Mouse (Mus musculus) testis, postnatal 10 days (tissue): ENCODE results near the gene Ranbp3l.
"Not testable (repeated sequence)": the region's sequence is repeated elsewhere in the genome, so short reads cannot be mapped to it uniquely, and the experiment has no call there.

Source experiments
- DNase-seq: peaks from one replicate; pipeline ENCODE4 v3.0.0; 2021; ENCODE audit warnings: low spot score

The Ranbp3l gene

DNA sequence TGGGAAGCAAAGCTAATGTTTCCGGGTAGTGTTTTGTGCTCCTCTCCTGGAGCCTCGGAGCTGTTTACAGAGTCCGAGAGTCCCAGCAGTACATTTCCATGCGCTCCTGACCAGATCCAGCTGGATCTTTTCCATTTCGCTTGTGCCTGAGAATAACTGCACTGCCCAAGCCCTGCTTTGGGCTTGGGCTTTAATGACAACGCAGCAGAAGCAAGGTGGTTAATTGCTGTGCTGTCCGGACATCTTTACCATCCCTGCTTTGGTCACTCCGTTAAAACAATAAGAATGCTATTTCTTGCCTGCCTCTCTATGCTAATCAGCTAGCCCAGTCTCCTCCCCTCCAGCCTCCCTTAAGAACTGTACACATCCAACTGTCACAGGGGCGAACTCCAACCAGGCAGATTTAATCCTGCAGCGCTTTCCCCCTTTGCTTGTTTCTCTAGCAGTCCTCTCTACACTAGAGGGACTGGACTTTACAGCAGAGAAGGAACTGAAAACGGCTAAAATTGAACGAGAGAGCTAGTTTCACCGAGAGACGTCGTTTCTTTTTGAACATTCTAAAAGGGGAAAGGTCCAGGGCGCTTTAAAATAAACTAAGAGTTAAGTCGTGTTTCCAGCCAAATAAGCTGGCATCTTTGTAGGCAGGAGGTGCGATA is at the start of gene Ranbp3l:
TSS of gene Ranbp3l (plus strand) at position 377 of the 656 bp plus-strand sequence.
- DNase-seq: no peak

DNA sequence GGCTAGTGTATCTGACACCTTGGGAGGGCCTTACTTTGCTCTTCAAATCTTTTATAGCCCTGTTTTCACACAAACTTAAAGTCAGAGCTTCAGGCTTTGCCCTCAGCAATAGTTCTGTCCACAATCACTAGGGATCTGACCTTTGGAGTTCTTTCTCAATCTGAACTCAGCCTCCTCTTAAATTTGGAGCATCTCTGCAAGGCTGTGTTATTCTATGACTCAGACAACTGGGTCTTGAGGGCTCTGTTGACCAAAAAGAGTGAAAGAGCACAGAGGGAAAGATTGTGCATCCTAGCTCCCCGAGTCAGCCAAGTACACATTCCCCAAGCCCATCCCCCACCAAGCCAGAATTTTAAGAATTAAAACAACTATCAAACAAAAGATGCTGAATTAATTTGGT is 37.7 kb upstream of the Ranbp3l start:
- DNase-seq: no peak

DNA sequence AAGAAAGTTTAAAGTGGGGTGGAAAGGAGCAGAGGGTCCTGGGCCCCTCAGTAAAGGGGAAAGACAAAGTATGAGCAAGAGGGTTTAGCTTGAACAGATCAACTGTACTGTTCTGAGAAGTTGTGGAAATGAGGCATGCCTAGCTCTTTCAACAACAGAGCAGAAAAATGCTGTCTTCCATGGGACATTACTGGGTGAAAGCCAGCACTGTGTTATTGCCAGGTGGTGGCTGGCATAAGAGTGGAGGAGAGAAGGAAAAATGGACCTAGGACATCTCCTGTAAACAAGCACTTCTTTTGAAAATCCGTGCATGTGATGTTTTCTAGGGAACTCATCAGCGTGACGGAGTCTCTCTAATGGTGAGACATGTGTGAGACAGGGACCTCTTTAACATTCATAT is 30.8 kb upstream of the Ranbp3l start:
- DNase-seq: no peak

DNA sequence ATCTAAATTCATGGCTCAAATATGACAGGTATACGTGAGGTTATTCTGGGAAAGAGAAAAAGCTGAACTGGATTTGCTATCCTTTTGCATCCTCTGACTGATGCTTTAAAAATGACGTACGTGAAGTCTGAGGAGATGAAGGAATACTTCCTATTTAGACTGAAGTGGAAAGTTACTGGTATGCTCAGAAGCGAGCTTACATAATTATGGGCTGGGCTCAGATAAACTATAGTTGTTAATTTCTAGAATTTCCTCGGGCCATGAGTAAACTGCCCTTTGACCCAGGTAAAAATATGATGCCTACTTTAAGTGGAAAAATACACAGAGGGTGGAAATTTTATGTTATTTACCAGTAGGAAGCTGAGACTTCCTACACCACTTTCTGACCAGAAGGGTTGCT is 26.9 kb upstream of the Ranbp3l start:
- DNase-seq: no peak

DNA sequence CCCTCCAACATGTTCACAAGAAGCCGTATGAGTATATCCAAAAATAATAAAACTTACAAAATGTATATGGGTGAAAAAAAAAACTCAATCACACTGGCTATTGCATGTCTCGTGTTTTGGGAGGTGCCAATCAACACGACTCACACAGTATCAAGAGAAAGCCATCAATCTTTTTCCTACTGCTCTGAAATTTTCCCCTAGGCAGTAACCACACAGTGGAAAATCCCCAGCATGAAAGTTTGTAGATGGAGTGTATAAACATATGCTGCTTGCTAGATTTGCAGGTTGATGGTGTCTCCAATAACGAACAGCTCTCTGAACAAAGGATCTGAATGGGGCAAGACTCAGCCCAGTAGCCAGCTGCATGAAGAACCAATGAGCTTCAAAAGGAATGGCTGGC is 16.9 kb upstream of the Ranbp3l start:
- DNase-seq: no peak

DNA sequence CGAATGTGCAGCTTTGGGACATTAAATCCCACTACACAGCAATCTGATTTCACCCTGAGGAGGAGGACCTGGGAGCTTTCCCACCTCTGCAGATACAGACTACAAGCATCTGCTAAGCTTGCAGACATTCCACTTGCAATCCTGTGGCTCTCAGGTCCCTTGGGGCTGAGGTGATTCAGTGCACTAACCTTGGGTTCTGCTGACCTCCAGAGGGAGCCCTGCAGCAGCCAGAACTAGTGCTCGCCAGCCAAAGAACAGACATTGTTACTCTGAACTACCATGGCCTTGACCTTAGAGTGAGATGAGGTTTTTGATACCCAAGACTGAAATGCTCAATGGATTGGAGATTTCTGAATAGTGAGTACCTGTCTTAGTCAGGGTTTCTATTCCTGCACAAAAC is 4.4 kb upstream of the Ranbp3l start:
- DNase-seq: no peak

DNA sequence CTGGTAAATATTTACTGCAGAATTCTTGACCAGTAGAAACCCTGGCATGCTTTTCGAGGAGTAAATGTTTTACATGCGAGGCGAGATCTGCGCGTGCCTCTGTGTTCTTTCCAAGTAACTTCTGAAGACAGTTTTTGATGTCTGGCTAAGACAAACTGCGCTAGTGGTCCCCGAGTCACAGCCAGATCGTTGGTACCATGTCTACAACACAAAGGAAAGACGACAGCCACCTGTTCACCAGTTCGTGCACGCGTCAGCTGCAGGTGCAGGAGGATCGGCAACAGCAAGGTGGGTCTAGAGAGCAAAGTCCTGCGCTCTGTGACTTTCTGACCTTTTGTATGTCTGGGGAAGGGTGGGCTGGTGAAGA is 463 bp downstream of the Ranbp3l start:
- DNase-seq: no peak

DNA sequence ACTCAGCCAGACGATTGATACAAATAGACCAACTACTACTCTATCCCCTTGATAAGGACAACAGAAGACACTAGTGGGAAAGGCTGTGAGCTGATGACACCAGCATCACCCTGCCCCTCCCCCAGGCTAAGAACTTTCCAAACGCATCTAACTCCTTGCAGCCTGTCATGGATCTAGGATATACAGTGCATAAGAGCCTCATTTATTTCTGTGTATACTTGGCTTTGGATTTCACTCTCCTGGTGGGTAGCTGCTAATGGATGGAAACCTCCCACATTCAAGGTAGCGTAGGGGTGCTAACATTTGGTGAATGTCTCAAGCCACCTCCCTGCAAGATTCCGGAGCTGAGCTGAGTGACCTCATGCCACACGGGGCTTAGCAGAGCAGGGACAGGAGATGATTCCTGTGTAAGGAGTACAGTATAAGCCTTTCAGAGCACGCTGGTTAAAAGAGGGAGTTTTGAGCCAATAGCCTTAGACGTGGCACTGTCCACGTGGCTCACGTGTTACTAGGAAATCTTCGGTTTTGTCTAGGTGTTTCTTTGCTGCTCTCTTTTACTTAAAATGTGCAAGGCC is 1.4 kb downstream of the Ranbp3l start:
- DNase-seq: no peak

DNA sequence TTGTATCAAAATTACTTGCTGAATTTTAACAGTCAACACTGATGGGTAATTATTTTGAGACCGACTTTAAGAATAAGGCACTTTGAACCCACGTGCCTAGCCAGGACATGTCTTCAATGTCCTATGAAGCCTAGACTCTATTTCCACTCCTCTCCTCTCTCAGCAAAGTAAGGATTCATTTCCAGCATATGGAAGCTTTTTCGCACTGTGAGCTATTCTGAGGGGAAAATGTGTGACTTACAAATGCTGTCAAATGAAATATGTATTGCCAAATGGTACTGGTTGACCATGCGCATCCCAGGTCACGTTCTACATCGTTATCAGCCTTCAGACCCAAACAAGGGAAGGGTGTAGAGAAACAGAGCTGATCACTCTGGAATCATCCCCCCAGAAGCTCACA is 23.5 kb downstream of the Ranbp3l start:
- no peak for DNase-seq

DNA sequence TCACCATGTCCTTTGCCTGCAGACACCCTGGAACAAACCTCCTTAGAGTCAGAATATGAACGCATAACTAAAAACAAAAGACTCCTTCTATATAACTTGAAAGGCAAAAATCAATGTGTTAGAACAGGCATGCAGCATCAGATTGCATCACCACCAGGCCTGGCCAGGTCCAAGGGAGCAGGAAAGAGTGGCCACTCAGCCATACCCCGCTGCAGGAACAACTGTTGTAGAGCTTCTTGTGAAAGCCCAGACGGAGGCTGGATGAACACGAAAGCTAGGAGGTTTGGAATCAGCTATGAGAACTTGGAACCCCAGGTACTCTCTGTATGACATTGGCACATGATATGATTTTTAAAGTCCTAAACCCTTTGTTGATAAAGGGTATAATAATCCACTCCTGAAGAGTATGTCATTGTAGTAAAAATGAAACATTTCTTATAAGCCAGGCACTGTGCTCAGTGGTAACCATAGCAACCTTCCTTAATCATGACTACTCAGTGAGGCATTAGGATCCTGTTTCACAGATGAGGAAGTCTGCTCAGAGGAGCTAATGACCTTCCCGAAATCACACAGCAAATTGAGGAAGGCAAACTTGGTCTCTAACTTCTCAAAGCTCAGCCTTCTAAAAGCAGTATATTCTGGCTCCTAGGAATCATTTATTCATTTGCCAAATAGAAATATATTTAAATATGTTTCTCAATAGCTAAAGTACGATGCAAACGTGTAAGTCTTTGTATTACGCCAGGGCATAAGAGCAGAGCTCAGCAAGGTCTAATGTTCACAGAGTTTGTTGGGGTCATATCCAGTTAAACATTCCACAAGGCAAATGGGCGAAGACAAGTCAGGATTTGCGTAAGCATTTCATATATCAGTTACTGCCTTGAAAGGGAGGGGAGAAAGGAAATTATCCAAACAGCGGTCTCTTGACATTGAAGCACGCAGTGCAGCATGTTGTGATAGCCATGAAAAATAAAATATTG is 24.4 kb downstream of the Ranbp3l start:
- DNase-seq: no peak

DNA sequence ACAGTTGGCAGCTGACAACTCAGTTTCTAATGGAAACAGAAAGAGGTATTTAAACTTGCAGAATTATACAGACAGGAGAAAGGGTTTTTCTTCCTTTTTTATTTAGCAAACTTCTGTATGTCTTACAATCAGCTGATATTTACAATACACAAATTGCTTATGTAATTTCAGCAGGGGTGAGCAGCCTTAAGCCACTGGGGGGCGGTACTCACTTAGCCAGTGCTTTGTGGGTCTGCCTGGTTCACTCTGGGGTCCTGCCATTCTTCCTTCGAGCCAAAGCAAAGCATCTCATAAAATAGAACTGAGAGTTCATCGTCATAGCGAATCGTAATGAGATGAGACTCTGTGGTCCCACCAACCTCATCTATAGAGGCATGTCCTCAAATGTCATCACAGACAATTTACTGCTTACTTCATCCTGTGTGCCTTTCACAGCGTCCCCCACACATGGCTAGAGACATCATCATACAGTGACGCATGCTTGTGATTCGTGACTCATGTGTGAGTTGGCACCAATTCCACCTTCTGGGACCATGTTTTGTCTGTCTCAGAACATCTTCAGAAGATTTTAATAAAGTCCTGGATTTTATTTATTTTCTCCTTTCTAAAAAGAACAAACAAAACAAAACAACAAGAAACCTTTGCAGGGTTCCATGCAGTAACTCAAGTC is 27.0 kb downstream of the Ranbp3l start:
- no peak for DNase-seq

DNA sequence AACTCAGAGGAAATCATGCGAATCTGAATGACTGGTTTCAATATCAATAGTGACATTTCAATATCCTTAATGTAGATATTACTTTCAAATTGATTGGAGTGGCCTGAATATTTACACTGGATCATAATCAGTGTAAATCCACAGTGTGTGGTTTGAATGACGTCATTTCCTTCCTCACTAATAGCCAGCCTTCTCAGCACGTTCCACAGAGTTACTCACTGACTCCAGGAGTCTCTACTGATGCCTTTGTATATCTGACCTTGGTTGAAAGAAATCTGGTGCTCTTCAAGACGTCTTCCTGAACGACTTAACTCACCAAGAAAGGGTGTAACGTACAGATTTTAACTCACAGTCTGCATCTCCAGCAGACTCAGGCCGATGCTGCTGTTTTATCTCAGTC is 27.7 kb downstream of the Ranbp3l start:
- DNase-seq: no peak

DNA sequence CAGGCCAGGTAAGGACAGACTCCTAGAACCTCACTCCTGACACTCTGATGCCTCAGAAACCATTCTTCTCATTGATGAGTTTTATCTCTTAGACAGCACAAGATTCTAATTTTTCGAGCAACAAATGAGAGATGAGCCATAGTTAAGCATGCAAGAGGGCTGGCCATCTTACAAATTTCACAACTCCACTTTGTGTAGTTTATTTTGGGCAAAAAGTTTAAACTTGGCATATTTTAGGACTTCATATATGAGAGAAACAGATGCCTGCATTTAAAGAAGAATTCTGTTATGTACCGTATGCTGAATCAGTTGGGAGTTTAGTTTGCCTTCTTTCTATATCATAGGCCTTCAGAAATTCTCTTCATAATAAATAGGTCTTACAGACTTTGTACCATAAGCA is 35.0 kb downstream of the Ranbp3l start:
- no peak for DNase-seq

DNA sequence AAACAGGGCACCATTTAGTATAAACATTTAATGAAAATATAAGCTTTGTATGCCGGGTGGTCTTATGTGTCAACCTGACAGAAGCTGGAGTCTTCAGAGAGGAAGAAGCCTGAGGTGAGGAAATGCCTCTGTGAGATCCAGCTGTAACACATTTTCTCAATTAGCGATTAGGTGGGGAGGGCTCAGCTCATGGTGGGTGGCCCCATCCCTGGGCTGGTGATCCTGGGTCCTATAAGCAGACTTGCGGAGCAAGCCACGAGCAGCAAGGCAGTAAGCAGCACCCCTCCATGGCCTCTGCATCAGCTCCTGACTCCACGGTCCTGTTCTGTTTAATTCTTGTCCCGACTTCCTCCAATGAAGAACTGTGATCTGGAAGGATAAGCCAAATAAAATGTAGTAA is 41.4 kb downstream of the Ranbp3l start:
- no peak for DNase-seq

DNA sequence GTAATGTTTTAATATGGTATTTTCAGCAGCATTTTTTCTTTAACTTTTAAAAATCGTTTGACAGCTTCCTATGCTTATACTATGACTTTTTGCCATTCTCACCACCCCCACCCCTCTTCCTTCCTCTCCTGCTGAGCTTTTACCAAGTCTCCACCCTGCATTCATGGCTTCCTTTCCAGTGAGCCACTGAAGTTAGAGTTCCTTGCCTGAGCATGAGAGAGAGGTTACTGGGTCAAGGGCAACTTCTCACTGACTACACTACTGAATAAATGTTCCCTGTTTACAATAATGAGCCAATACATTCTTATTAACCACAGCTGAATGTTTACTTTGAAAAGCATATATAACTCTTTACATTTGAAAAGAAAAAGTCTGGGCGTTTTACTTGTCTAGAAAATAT is 46.8 kb downstream of the Ranbp3l start:
- no peak for DNase-seq

DNA sequence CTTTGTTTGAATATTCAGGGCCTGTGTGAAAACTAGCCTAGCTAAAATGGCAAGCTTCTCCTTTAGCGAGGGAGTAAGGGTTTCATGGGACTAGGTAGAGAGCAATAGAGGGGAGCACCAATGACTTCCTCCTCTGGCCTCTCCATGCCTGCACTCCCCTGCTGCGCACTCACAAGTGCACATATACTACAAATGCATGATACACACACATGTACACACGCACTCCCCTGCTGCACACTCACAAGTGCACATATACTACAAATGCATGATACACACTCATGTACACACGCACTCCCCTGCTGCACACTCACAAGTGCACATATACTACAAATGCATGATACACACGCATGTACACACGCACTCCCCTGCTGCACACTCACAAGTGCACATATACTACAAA is 47.7 kb downstream of the Ranbp3l start:
- DNase-seq: not testable (repeated sequence)

DNA sequence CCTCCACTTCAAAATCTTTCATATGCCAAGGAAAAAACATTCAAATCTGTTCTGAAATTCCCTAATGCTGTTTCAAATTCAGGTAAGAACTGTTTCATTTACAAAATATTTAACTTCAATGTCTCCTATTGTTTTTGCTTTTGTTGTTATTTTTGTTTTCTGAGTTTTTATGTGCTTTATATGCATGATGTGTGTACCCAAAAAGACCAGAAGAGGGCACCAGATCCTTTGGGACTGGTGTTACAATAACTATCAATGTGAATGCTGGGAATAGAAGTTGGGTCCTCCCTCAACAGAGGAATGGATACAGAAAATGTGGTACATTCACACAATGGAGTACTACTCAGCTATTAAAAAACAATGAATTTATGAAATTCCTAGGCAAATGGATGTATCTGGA is 88.0 kb downstream of the Ranbp3l start:
- no peak for DNase-seq

DNA sequence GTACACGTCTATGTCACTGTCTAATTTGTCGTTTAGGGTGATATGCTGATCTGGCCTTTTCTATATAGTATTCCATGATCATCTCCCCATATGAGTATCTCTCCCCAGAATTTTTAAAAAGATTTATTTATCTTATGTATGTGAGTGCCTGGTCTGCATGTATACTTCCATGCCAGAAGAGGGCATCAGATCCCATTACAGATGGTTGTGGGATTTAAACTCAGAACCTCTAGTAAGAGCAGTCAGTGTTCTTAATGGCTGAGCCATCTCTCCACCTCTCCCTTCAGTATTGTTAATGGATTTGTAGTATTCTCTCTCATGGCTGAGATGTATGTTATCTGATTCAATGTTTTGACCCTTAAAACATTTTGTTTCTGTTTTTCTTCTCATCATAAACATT is 92.1 kb downstream of the Ranbp3l start:
- no peak for DNase-seq

DNA sequence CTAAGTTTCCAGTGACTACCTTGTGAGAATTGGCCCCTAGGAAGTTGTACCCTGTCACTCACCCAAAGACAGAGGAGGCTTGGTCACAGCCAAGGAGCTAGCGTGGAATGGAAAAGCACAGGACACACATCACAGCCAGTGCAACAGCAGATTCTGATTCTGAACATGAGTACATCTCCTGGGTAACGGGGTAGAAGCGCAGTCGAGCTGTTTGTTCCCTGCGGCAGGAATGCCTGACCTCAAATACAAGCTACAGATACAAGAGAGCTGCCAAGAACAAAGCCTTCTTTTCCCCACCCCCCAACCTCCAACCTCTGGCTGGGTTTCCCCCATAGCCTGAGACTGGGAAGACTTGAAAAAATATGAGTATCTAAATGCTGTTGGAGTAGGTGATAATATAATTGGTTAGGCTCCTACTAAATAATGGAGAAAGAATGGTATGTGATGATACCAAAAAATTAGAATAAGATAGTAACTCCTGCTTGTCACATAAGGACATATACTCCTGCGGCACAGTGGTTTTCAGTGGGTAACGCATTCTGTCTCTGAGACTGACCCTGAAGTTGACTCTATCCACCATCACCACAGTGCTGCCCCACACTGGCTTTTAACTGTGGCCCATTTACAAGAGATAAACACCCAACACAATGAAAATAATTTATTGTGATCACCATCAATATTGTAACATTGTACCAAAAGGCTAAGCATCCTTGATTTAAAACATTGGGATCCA is 93.6 kb downstream of the Ranbp3l start:
- no peak for DNase-seq

DNA sequence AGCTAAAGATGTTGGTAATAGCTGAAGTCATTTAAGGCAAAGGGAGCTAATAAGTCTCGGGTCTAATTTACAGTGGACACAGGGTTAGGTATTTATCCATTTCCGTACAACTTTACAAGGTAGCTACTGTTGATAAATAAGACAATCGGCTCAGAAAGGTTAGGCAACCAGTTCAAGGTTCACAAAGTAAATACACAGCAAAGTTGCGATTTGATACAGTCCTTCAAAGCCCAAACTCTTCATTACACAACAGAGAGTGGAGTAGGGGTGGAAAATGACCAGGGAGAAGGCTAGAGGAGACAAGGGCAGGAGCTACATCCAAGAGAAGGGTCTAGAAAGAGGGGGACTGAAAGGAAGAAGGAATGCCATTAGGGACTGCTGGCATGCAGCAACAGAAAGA is 101.1 kb downstream of the Ranbp3l start:
- DNase-seq: no peak

DNA sequence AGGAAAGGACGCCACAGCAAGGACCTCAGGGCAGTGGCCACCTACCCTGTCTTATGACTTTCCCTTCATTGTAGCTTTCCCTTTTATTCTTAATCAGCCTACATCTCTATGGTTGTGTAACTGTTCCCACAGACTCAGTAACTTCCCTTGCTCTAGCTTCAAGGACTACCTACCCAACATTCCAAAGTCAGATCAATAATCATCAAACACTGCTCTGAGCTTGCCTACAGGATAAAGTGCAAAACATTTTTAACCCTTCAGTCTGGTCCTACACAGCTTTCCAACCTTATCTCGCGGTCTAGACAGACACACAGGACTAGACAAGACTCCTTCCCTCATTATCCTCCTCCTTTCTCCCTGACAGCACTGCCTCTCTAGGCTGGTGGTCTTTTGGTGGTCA is 102.6 kb downstream of the Ranbp3l start:
- DNase-seq: no peak
